Mouse (Mus musculus): ENCODE results near the gene Odf2.
A peak's percentile ranks its signal among the peaks of the same experiment; 100 is the strongest.

Gene Odf2

GRCm38 (mm10) chr2:29940073-29940472, 51.1 kb downstream of the Odf2 start:
- no peak for DNase-seq

DNA sequence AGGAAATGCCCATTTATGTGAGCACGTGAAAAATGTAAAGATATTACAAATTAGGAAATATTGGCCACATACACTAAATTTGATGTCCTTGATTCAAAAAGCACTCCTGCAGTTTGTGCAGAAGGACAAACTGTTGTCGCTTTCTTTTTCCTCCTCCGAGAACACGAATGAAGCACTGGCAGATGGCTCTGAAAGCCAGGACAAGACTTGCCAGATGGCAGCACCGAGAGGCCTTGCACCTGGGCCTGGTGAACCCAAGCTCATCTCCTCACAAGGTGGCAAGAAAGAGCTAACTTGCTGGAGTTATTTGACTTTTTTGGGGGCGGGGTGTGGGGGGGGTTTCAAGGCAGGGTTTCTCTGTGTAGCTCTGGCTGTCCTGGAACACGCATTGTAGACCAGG, 51.8 kb downstream of the Odf2 start:
- no peak for DNase-seq

DNA sequence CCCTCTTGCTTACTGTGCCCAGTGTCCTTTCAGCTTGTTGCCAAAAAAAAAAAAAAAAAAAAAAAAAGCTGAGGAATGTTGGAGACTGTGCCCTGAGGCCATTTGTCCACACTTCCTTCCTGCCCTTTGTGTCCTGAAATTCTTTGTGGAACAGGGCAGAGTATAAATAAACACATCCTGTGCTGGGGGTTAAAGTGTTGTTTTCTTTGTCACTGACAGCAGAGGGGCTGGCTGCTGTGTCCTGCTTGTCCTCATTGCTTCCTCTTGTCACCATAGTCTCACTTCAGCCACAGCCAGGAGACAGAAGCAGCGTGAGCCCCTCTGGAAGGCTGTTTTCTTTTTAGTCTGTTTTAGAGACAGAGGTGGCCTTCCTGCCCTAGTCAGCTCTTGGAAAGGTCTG, 55.7 kb downstream of the Odf2 start:
- DNase-seq: no peak

GRCm38 (mm10) chr2:29948896-29949295, 59.9 kb downstream of the Odf2 start:
- DNase-seq: no peak

DNA sequence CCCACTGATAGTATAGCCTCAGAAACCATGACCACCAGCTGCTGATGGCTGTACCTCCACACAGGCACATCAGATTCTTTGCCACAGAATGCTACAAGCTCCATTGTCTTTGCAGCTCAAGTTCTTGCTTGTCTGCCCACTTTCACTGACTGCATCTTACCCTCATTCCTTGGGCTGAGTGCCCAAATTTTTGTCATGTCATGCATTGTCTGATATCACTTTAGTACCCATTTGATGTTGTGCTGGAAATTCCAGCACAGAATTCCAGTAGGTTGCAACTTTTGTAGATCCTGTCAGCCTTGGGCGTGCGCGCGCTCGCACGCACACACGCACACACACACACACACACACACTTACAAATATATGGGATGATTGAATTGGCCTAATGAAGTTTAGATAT, 72.2 kb downstream of the Odf2 start:
- no peak for DNase-seq

GRCm38 (mm10) chr2:29964354-29965249, 75.6 kb downstream of the Odf2 start:
- DNase-seq: peak; percentile 64

- peak; percentile 96 for DNase-seq
Observed at GRCm38 (mm10) chr2:29965250-29965843, 76.3 kb downstream of the Odf2 start, which contains the start of gene Sptan1. Gene Sptan1 (plus strand): TSS chr2:29965560.

DNA sequence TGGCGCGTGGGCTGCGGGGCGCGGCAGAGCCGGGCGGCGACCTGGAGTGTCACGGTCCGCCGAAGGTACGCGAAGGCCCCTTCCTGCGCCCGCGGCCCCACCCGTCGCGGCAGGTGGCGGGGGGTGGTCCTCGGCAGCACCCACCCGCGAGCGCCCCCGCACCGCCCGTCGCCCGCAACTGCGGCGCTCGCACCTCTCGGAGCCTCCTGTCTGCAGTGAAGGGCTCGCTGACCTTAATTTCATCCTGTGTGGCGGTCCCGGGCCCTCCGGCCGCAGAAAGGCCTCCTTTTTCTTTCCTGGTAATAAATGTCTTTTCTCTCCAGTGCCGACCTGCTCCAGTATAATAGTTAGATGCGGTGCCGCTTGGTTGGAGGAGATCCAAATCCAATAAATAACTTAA, 76.9 kb downstream of the Odf2 start:
- DNase-seq: peak; percentile 69

DNA sequence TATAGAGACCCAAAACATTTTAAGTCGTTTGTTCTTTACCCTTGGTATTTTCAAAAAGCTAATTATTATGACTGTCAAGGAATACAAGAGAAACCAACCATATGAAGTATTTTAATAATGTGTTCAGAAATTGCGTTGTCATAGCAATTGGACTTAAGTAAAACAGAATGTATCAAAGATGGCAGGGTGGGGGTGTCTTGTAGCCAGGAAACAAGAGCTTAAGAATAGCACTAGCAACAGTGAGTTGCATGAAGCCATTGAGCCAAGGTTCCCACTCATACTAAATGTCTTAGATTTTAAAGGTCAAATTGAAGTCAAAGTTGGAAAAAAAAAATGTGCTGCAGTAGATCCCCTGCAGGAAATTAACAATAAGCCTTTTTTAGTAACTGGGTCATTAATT, 77.8 kb downstream of the Odf2 start:
- no peak for DNase-seq

GRCm38 (mm10) chr2:29967768-29968167, 78.7 kb downstream of the Odf2 start:
- DNase-seq: no peak

DNA sequence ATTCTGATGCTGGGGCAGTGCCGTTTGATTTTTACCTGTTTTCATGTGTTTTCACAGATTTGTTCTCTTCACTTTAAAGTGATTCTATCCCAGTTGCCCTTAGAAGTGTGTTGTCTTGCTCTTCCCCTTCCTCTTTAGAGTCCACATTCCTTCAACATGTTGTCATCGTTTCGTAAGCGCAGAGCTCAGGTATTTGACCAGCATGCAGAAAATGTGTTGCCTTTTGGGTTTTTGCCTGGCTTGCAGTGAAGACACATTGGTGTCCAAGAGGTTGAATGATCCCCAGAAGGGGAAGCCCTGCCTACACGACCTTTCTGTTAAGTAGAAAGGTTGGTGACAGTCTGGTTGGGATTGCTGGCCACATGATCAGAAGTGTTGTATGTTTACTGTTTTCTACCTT, 79.6 kb downstream of the Odf2 start:
- DNase-seq: no peak

DNA sequence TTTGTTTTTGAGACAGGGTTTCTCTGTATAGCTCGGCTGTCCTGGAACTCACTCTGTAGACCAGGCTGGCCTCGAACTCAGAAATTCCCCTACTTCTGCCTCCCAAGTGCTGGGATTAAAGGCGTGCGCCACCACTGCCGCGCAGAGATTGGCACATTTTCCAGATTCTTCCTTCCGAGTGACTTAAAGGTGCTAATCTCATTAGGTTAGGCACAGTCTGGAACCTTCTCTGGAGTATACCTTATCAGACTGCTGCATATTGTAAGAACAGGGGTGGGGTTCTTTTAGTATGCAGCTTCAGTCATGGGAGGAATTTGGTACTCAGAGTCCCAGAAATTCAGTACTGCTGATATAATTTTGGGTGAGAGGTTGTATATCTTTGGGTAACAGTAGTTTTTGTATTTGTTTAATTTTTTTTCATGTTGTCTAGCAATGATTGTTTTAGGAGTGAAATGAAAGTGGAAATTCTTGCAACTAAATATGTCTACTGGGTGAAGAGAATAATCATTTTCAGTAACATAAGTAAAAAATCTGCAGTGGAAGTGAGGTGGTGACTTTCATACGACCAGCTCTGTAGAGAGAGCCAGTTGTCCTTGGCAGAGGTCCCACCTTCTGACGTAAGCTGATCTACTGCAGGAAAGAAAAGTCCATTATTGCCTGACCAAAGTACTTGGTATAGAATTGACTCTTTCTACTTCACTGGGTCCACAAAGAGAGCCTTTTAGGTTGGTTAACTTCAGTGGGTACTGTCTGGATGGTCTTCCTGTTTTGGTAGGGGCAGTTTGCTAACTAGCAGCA, 83.0 kb downstream of the Odf2 start:
- DNase-seq: peak; percentile 58

GRCm38 (mm10) chr2:29973525-29973924, 84.5 kb downstream of the Odf2 start:
- no peak for DNase-seq

GRCm38 (mm10) chr2:29977307-29977706, 88.3 kb downstream of the Odf2 start:
- no peak for DNase-seq

GRCm38 (mm10) chr2:29980661-29981060, 91.6 kb downstream of the Odf2 start:
- no peak for DNase-seq

Measured in cerebellum, adult 11-12 months (tissue).